Mouse (Mus musculus): ENCODE data around the gene March7. TPM values are rescaled to one million over a fixed set of nuclear protein-coding genes. Genes with fewer than 3 reads are reported as not detected.

Gene March7
- 10 to 100 TPM; 64.7 to 67.3 TPM for total RNA-seq (2021)
- long read RNA-seq, transcript March7-203 (10 exons, 3,594 nt), result major isoform, 24 of 34 reads
- long read RNA-seq, partial matches to known transcripts, result 1 of 34 reads
- long read RNA-seq, other reads (novel, unspliced or antisense), result 9 of 34 reads

GRCm38 (mm10) chr2:60209703-60210651 lies at the start of gene March7, which contains the start of gene Baz2b:
March7 (plus strand) TSS chr2:60209887.
Baz2b (minus strand) TSS chr2:60209839.
- peak; percentile 81 to 91 for DNase-seq (ENCODE audit: low spot score in 2 of 2)

GRCm38 (mm10) chr2:60163744-60164143 lies 45.9 kb upstream of the March7 start:
- DNase-seq (ENCODE audit: low spot score in 2 of 2), result no peak

GRCm38 (mm10) chr2:60165679-60166078 lies 44.0 kb upstream of the March7 start:
- no peak for DNase-seq (ENCODE audit: low spot score in 2 of 2)

- no peak for DNase-seq (ENCODE audit: low spot score in 2 of 2)
Observed at GRCm38 (mm10) chr2:60166878-60167277, 42.8 kb upstream of the March7 start.

GRCm38 (mm10) chr2:60171786-60172530 lies 37.7 kb upstream of the March7 start:
- peak; percentile 10 to 28 for DNase-seq (ENCODE audit: low spot score in 2 of 2)

- DNase-seq (ENCODE audit: low spot score in 2 of 2), result no peak
Observed at GRCm38 (mm10) chr2:60172531-60172914, 37.2 kb upstream of the March7 start.

- DNase-seq (ENCODE audit: low spot score in 2 of 2), result no peak
Observed at GRCm38 (mm10) chr2:60173190-60173589, 36.5 kb upstream of the March7 start.

- no peak for DNase-seq (ENCODE audit: low spot score in 2 of 2)
Observed at GRCm38 (mm10) chr2:60173595-60173994, 36.1 kb upstream of the March7 start.

GRCm38 (mm10) chr2:60175078-60175477 lies 34.6 kb upstream of the March7 start:
- DNase-seq (ENCODE audit: low spot score in 2 of 2), result no peak

GRCm38 (mm10) chr2:60176087-60176486 lies 33.6 kb upstream of the March7 start:
- no peak for DNase-seq (ENCODE audit: low spot score in 2 of 2)

GRCm38 (mm10) chr2:60177490-60177889 lies 32.2 kb upstream of the March7 start:
- DNase-seq (ENCODE audit: low spot score in 2 of 2), result no peak

- DNase-seq (ENCODE audit: low spot score in 2 of 2), result no peak
Observed at GRCm38 (mm10) chr2:60181696-60182095, 28.0 kb upstream of the March7 start.

- DNase-seq (ENCODE audit: low spot score in 2 of 2), result no peak
Observed at GRCm38 (mm10) chr2:60196841-60197240, 12.8 kb upstream of the March7 start.

GRCm38 (mm10) chr2:60200051-60200562 lies 9.6 kb upstream of the March7 start:
- DNase-seq (ENCODE audit: low spot score in 2 of 2), result no peak

GRCm38 (mm10) chr2:60200667-60201066 lies 9.0 kb upstream of the March7 start:
- DNase-seq (ENCODE audit: low spot score in 2 of 2), result peak; percentile 48 to 54

GRCm38 (mm10) chr2:60202900-60203530 lies 6.7 kb upstream of the March7 start:
- no peak for DNase-seq (ENCODE audit: low spot score in 2 of 2)

GRCm38 (mm10) chr2:60203733-60204132 lies 6.0 kb upstream of the March7 start:
- no peak for DNase-seq (ENCODE audit: low spot score in 2 of 2)

- DNase-seq (ENCODE audit: low spot score in 2 of 2), result no peak
Observed at GRCm38 (mm10) chr2:60204162-60204561, 5.5 kb upstream of the March7 start.

- DNase-seq (ENCODE audit: low spot score in 2 of 2), result no peak
Observed at GRCm38 (mm10) chr2:60205795-60206194, 3.9 kb upstream of the March7 start.

GRCm38 (mm10) chr2:60209122-60209611 lies 520 bp upstream of the March7 start:
- DNase-seq (ENCODE audit: low spot score in 2 of 2), result peak in 1 of 2 experiments; percentile 62

- DNase-seq (ENCODE audit: low spot score in 2 of 2), result no peak
Observed at GRCm38 (mm10) chr2:60210821-60211220, 1.1 kb downstream of the March7 start.
